Mouse (Mus musculus): ENCODE data around the gene Zbtb44.
A peak's percentile ranks its signal among the peaks of the same experiment; 100 is the strongest.

The Zbtb44 gene

DNA sequence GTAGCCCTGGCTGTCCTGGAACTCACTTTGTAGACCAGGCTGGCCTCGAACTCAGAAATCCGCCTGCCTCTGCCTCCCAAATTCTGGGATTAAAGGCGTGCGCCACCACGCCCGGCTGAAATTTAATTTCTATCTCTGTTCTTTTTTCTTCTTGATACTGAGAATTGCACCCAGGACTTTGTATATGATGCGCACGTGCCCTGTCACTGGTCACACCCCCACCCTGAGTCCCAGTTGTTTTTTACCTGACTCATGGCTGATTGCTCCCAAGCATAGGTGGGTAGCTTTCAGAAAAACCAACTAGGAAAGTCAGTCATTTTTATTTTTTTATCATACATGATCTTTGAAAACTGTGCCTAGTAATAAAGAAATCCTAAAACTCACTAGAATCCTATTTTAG lies 40.3 kb downstream of the Zbtb44 start:
- DNase-seq (ENCODE audit: low spot score), result no peak

- DNase-seq (ENCODE audit: low spot score), result no peak
These were observed 41.8 kb downstream of the Zbtb44 start for GRCm38 (mm10) chr9:31072256-31072655.

- DNase-seq (ENCODE audit: low spot score), result no peak
These were observed 43.4 kb downstream of the Zbtb44 start for GRCm38 (mm10) chr9:31073797-31074196.

DNA sequence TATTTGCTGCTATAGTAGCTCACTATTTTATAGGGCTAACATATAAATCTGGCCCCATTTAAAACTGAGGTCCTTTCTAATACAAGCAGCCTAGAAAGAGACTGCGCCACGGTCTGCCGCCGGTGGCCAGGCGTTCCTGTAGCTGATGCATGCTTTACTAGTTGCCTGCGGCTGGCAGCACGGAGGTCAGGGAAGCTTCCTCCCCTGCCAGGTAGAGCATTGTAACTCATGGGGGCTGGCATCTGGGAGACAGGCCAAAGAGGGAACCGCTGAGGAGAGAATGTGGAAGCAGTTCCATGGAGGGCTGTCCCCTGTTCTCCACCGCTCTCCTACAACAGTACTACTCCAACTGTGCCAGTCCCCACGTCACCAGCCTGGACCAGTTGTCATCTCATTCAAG lies 44.4 kb downstream of the Zbtb44 start:
- no peak for DNase-seq (ENCODE audit: low spot score)

- no peak for DNase-seq (ENCODE audit: low spot score)
These were observed 50.3 kb downstream of the Zbtb44 start for GRCm38 (mm10) chr9:31080726-31081125.

GRCm38 (mm10) chr9:31082054-31082666 lies 51.7 kb downstream of the Zbtb44 start:
- peak; percentile 33 for DNase-seq (ENCODE audit: low spot score)

DNA sequence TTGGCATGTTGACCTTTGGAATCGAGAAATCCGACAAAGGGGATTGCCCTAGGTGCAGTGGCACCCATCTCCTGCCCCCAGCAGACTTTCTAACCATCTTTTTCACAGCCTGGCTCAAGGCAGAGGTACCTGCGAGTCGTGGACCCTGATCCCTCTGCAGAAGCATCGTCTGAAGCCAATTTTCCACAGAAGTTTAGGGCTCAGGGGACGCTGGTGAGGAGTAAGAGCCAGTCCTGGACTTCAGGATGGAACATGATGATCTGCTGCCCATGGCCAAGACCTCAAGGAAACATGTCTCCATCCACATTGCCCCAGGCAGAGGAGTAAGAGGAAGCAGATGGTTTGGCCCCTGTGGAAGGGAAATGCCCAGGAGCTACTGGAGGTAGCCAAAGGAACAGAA lies 52.3 kb downstream of the Zbtb44 start:
- DNase-seq (ENCODE audit: low spot score), result no peak

GRCm38 (mm10) chr9:31085556-31085955 lies 55.1 kb downstream of the Zbtb44 start:
- no peak for DNase-seq (ENCODE audit: low spot score)

DNA sequence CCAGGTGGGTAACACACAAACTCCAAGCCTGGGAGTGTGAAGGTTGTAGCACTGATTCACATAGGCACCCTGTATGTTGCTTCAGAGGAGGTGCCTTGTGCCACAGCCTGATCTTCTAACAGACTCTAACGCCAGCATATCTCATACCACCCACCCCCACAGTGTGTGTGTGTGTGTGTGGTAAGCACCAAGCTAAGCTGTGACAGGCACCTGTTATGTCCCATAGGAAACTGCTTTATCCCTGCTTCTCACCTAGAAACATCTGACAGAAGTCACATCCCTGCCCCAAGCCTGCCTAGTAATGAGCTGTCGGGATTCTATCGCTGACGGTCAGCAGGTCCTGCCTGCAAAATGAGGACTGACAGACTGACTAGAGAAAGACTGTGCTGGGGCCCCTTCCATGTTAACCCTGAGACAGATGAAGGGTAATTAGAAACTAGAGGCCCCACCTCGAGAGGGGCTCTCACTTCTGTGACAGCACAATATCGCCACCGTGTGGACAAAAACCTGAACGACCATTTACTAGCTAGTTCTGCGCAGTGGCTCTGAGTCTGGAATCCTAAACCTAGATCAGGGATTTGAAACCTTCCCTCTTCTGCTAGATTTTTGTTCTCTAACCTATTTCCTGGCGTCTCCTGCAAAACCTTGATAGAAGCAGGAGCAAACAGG lies 55.8 kb downstream of the Zbtb44 start:
- peak; percentile 43 for DNase-seq (ENCODE audit: low spot score)

- no peak for DNase-seq (ENCODE audit: low spot score)
These were observed 56.3 kb downstream of the Zbtb44 start for GRCm38 (mm10) chr9:31086754-31087145.

DNA sequence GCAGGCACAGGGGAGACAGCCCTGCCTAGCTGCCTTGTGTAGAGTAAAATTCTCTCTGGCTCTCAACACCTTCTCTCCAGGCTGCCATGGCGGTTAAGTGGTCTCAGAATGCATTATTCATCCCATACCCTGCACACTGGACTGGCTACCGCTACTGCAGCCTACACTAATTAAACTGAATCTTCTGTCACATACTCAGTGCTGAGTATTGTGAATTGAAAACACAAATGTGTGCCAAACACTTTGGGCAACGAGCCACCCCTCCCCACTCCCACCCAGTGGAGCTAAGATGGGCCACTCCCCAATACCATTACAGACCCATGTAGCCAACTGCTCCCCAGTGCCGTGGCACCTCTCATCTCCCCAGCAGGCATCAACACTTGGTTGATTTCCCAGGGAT lies 57.0 kb downstream of the Zbtb44 start:
- DNase-seq (ENCODE audit: low spot score), result no peak

GRCm38 (mm10) chr9:31088116-31088515 lies 57.7 kb downstream of the Zbtb44 start:
- DNase-seq (ENCODE audit: low spot score), result no peak

DNA sequence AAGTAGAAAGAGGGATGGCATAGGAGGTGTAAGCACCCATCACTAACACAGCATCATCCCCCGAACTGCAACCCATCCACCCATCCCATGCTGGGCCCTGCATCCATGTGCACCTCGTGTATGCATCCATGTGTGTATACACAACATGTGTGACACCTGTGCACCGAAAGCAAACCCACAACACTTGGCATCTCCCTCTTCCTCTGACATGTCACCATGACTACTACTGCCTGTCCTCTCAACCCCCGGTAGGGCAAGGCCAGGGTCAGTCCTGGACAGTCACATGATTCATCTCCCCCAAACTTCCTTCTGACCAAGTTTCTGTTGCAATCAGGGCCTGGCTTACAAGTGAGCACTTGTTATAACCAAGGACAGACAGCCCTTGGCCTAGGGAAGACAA lies 58.4 kb downstream of the Zbtb44 start:
- no peak for DNase-seq (ENCODE audit: low spot score)

DNA sequence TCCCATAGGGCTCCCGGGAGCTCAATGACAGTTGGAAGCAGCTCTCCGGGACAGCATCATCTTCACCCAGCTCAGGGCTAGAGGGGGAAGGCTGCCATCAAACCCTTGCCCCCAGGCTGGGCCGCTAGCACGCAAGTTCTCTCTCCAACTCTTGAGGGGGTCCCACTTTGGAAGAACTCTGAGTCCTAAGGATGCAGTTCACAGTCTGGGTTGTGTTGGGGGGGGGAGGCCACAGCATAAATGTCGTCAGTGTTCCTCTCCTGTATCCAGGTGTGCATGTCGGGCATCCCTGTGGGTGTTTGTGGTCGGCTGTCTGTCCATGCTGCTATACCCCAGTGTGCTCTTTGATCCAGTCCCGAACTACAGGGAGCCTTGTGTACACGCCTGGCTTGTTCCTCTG lies 59.1 kb downstream of the Zbtb44 start:
- DNase-seq (ENCODE audit: low spot score), result no peak

DNA sequence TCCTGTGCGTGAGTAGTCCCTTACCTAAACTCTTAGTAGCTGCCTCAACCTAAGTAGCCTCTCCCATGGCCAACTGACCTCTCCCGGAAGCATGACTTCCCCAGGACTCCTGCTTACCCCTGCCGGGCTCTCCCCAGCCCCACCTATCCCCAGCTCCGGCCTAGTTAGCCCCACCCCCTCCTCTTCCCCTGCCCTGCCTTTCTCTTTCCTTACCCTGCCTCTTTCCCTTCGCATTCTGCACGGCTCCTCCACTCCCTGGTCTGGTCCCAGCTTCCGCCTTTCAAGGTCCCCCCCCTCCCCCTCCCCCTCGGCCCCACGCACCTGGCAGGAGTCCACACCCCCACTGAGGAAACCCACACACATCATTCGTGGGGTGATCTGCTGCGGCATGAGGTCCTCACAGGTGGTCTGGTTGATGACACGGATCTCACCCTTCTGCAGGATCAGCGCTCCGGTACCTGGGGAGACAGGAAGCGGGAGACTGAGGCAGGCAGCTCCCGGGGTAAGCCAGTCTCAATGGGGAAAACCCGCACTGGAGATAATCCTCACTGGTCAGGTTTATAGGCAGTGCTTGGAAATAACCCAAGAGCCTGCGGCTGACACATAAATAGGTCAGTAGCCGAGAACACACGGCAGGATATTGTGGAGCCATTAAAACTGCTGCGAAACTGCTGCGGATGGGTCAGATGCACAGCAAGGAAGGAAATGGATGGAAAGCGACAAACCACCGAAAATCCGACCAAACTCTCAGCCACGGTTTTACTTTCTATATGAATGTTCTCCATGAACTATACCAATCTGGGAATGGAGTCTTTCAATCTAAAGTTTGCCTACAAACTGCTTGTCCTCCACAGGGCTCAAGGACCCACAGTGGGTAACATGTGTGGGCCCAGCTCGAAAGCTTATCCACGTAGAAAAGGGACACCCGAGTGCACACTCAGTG lies 59.9 kb downstream of the Zbtb44 start:
- no peak for DNase-seq (ENCODE audit: low spot score)

DNA sequence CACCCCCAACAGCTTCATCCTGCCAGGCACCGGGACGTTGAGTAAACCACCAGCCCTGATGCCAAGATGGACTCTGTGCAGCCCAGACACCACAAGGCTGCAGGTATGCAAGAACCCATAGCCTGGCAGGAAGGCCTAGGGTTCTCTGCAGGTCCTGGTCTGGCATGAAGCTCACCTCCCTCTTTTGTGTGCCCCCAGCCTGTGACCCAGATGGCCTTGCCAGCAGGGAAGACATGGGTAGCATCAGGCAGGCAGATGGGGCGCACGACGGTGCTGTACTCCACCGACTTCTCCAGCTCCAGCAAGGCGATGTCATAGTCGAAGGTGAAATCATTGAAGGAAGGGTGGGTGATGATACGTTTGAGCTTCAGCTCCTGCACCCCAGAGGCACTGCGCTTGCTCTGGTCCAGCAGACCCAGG lies 60.7 kb downstream of the Zbtb44 start:
- DNase-seq (ENCODE audit: low spot score), result no peak

DNA sequence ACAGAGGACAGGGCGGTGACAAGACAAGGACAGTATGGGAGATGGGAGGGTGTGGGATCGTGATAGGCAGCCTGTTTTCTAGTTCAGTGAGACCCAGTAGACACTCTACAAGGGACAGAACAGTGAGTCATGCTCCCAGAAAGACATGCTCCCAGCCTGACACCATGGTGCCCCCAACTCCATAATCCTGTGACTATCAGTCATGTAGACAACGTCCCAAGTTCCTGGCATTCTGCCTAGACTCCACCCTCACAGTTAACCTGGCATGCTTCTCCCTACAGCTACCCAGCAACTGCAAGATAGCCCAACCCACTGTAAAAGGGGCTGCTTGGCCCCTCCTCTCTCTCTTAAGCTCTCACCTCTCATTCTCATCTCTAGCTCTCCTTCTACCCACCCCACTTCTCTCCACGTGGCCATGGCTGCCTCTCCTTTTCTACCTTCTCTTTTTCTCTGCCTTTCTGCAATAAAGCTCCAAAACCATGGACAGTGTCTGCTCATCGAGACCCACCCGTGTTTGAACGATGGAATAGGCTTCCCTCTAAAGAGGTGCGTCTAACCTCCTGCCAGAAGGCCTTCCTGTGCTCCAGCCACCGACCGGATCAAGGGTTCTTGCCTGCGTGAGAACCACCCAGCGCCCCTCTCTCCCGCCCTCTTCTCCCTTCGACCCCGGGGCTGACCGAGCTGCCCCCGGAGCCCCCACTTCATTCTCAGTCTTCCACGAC lies 61.8 kb downstream of the Zbtb44 start:
- no peak for DNase-seq (ENCODE audit: low spot score)

DNA sequence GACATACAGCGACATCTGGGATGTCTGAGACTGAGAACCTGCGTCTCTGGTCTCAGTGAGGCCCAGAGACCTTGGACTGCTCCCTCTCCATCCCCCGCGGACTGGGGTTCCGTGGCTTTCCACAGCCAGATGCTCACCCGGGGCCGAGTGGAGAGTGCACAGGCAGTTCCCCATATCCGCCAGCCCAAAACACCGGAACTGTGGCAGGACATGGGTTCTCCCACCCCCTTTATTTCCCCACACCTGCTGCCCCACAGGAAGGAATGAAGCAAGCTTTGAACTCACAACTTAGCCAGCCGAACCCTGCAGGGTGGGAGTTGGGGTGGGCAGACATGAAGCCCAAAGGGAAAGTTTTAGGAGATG lies 62.4 kb downstream of the Zbtb44 start:
- DNase-seq (ENCODE audit: low spot score), result no peak

GRCm38 (mm10) chr9:31097088-31098082 lies 66.9 kb downstream of the Zbtb44 start:
- no peak for DNase-seq (ENCODE audit: low spot score)

DNA sequence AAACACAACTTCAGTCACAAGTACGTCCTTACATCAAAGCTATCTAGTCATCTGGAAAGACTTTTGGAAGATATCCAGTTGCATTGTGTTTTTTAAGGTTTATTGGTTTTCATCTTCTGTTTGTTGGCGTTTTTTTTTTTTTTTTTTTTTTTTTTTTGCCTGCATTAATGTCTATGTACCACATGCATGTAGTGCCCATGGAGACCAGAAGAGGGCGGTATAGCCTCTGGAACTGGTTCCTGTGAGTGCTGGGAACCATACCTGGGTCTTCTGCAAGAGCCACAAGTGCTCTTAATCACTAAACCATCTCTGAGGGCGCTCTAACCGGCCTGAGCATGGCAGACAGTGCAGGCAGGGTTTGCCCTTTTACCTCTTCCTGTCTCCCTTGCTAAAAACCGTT lies 67.7 kb downstream of the Zbtb44 start:
- DNase-seq (ENCODE audit: low spot score), result no peak

DNA sequence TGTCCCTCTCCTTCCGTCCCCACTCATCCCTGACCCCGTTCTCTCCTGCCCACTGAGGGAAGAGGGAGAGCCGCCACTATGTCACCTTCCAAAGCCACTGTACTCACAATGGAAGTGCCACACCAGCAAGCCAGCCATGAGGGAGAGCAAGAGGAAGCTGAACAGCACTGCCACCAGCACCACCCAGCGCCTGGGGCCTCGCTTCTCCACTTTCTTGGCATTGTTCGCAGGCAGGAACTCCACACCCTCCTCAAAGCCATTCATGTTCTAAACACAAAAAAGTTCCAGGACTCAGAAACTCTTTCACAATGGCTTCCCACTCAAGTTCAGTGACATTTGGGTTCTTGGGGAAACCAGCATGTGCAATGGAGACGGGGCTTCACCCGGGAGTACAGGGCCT lies 78.0 kb downstream of the Zbtb44 start:
- DNase-seq (ENCODE audit: low spot score), result no peak

Data from yolk sac, embryonic 10.5 days (tissue).